Mouse (Mus musculus): ENCODE data around the gene Rpl18a. TPM values are rescaled to one million over a fixed set of nuclear protein-coding genes. Genes with fewer than 3 reads are reported as not detected.

Gene Rpl18a
- polyA plus RNA-seq, 1 experiment from 2014 or later = 4,170 TPM

- 0 out of 2 replicates have a peak, but pooled peaks cover 2% of the 10 kb centered on the region for H3K27me3 ChIP-seq (replicated peaks)
- WGBS = 93% methylated on average over 13 of the region's 13 CpGs
- H3K4me1 ChIP-seq (replicated peaks) = peaks cover 9% of the 10 kb centered on the region; the same call in 1 of the 2 replicates
- H3K4me2 ChIP-seq (replicated peaks) = no peak overlapping the region
- H3K4me3 ChIP-seq (replicated peaks) = no peak overlapping the region
- no peak for ATAC-seq
- no peaks in the 10 kb centered on the region for H3K36me3 ChIP-seq
- no peak overlapping the region for H3K27ac ChIP-seq
- H3K9ac ChIP-seq = no peak overlapping the region
- no peaks in the 10 kb centered on the region for H3K9me3 ChIP-seq
Observed at GRCm38 (mm10) chr8:70874441-70874840, 22.8 kb downstream of the Rpl18a start.

GRCm38 (mm10) chr8:70873364-70873985 lies 23.7 kb downstream of the Rpl18a start, which contains the start of gene Ccdc124:
Ccdc124 (minus strand) TSS chr8:70873935.
- peak within 1 kb of the TSS; percentile 69 for H3K9ac ChIP-seq
- H3K4me2 ChIP-seq (replicated peaks) = peak within 1 kb of the TSS; percentile 83
- peak within 1 kb of the TSS; percentile 83 for H3K4me3 ChIP-seq (replicated peaks)
- under 1% methylated on average over 46 of the region's 46 CpGs for WGBS
- H3K9me3 ChIP-seq = no peaks in the 10 kb centered on the region
- peak; percentile 92 for ATAC-seq
- peak within 1 kb of the TSS; percentile 71 for H3K27ac ChIP-seq
- H3K4me1 ChIP-seq (replicated peaks) = peaks cover 18% of the 10 kb centered on the region
- H3K27me3 ChIP-seq (replicated peaks) = no peaks in the 10 kb centered on the region
- no peaks in the 10 kb centered on the region for H3K36me3 ChIP-seq

- no peak for ATAC-seq
Observed at GRCm38 (mm10) chr8:70872643-70873363, 24.4 kb downstream of the Rpl18a start.

GRCm38 (mm10) chr8:70871195-70871807 lies 25.9 kb downstream of the Rpl18a start:
- Histone ChIP-seq H3K36me3 (no peaks in the 10 kb centered on the region), H3K4me2 (replicated peaks) (no peak overlapping the region), H3K4me3 (replicated peaks) (no peak overlapping the region), H3K27ac (no peak overlapping the region), H3K27me3 (replicated peaks) (no peaks in the 10 kb centered on the region), H3K9ac (no peak overlapping the region), H3K9me3 (no peaks in the 10 kb centered on the region), H3K4me1 (replicated peaks) (peaks cover 25% of the 10 kb centered on the region)
- no peak for ATAC-seq
- 82% methylated on average over 5 of the region's 5 CpGs for WGBS

More at GRCm38 (mm10) chr8:70872643-70873363, 24.4 kb downstream of the Rpl18a start:
- H3K4me2 ChIP-seq (replicated peaks) = peak overlapping the region; percentile 83
- no peaks in the 10 kb centered on the region for H3K9me3 ChIP-seq
- H3K4me3 ChIP-seq (replicated peaks) = peak overlapping the region; percentile 83
- no peaks in the 10 kb centered on the region for H3K27me3 ChIP-seq (replicated peaks)
- H3K27ac ChIP-seq = peak overlapping the region; percentile 71
- 4% methylated on average over 31 of the region's 31 CpGs for WGBS
- no peaks in the 10 kb centered on the region for H3K36me3 ChIP-seq
- peak overlapping the region; percentile 69 for H3K9ac ChIP-seq
- peaks cover 24% of the 10 kb centered on the region for H3K4me1 ChIP-seq (replicated peaks)

GRCm38 (mm10) chr8:70869601-70870041 lies 27.6 kb downstream of the Rpl18a start:
- peak; percentile 14; the same call in 1 of the 2 replicates for ATAC-seq
- Histone ChIP-seq H3K4me3 (replicated peaks) (no peak overlapping the region), H3K4me1 (replicated peaks) (peaks cover 34% of the 10 kb centered on the region), H3K9me3 (no peaks in the 10 kb centered on the region), H3K27me3 (replicated peaks) (no peaks in the 10 kb centered on the region), H3K36me3 (no peaks in the 10 kb centered on the region), H3K9ac (no peak overlapping the region), H3K4me2 (replicated peaks) (no peak overlapping the region), H3K27ac (no peak overlapping the region)
- WGBS = 44% methylated on average over 16 of the region's 16 CpGs

GRCm38 (mm10) chr8:70869199-70869571 lies 28.0 kb downstream of the Rpl18a start:
- Histone ChIP-seq H3K9ac (peak overlapping the region; percentile 23), H3K27me3 (replicated peaks) (no peaks in the 10 kb centered on the region), H3K4me3 (replicated peaks) (no peak overlapping the region), H3K4me2 (replicated peaks) (peak overlapping the region; percentile 53), H3K9me3 (no peaks in the 10 kb centered on the region), H3K27ac (no peak overlapping the region), H3K36me3 (no peaks in the 10 kb centered on the region), H3K4me1 (replicated peaks) (peaks cover 38% of the 10 kb centered on the region)
- 39% methylated on average over 5 of the region's 5 CpGs for WGBS
- ATAC-seq = no peak

GRCm38 (mm10) chr8:70868559-70869198 lies 28.5 kb downstream of the Rpl18a start:
- WGBS = 21% methylated on average over 40 of the region's 40 CpGs
- peak overlapping the region; percentile 53 for H3K4me2 ChIP-seq (replicated peaks)
- H3K9ac ChIP-seq = peak overlapping the region; percentile 23
- 0 out of 2 replicates have a peak overlapping the region, but pooled peaks have one; percentile 19 for H3K4me3 ChIP-seq (replicated peaks)
- ATAC-seq = no peak
- no peak overlapping the region; the same call in 1 of the 2 replicates for H3K27ac ChIP-seq
- H3K27me3 ChIP-seq (replicated peaks) = no peaks in the 10 kb centered on the region; the same call in 1 of the 2 replicates
- H3K9me3 ChIP-seq = no peaks in the 10 kb centered on the region
- no peaks in the 10 kb centered on the region for H3K36me3 ChIP-seq
- peaks cover 43% of the 10 kb centered on the region for H3K4me1 ChIP-seq (replicated peaks)

GRCm38 (mm10) chr8:70866566-70866965 lies 30.6 kb downstream of the Rpl18a start:
- WGBS = 85% methylated on average over 7 of the region's 7 CpGs
- Histone ChIP-seq H3K9ac (no peak overlapping the region), H3K4me2 (replicated peaks) (no peak overlapping the region), H3K4me1 (replicated peaks) (peaks cover 53% of the 10 kb centered on the region), H3K4me3 (replicated peaks) (no peak overlapping the region), H3K9me3 (no peaks in the 10 kb centered on the region), H3K36me3 (no peaks in the 10 kb centered on the region), H3K27me3 (replicated peaks) (peaks cover 20% of the 10 kb centered on the region), H3K27ac (no peak overlapping the region)
- no peak for ATAC-seq

GRCm38 (mm10) chr8:70866001-70866520 lies 31.2 kb downstream of the Rpl18a start:
- Histone ChIP-seq H3K4me3 (replicated peaks) (peak overlapping the region; percentile 46), H3K27me3 (replicated peaks) (peaks cover 24% of the 10 kb centered on the region), H3K4me2 (replicated peaks) (peak overlapping the region; percentile 87), H3K9ac (peak overlapping the region; percentile 18; the same call in 1 of the 2 replicates), H3K36me3 (no peaks in the 10 kb centered on the region), H3K4me1 (replicated peaks) (peaks cover 53% of the 10 kb centered on the region), H3K9me3 (no peaks in the 10 kb centered on the region), H3K27ac (peak overlapping the region; percentile 64)
- peak; percentile 22 for ATAC-seq
- WGBS = 4% methylated on average over 12 of the region's 12 CpGs

GRCm38 (mm10) chr8:70865350-70866000 lies 31.7 kb downstream of the Rpl18a start:
- H3K4me1 ChIP-seq (replicated peaks) = peaks cover 53% of the 10 kb centered on the region
- peak overlapping the region; percentile 24 for H3K9ac ChIP-seq
- H3K9me3 ChIP-seq = no peaks in the 10 kb centered on the region
- WGBS = under 1% methylated on average over 46 of the region's 46 CpGs
- peak overlapping the region; percentile 46 for H3K4me3 ChIP-seq (replicated peaks)
- H3K27me3 ChIP-seq (replicated peaks) = peaks cover 24% of the 10 kb centered on the region
- H3K4me2 ChIP-seq (replicated peaks) = peak overlapping the region; percentile 87
- H3K27ac ChIP-seq = peak overlapping the region; percentile 65
- H3K36me3 ChIP-seq = no peaks in the 10 kb centered on the region
- peak; percentile 91 for ATAC-seq

- Histone ChIP-seq H3K4me2 (replicated peaks) (peak overlapping the region; percentile 87), H3K9ac (peak overlapping the region; percentile 24), H3K4me1 (replicated peaks) (peaks cover 52% of the 10 kb centered on the region), H3K36me3 (no peaks in the 10 kb centered on the region), H3K27me3 (replicated peaks) (peaks cover 24% of the 10 kb centered on the region), H3K27ac (peak overlapping the region; percentile 65), H3K9me3 (no peaks in the 10 kb centered on the region), H3K4me3 (replicated peaks) (peak overlapping the region; percentile 46)
- peak; percentile 11 for ATAC-seq
- WGBS = 3% methylated on average over 24 of the region's 24 CpGs
Observed at GRCm38 (mm10) chr8:70864712-70865221, 32.4 kb downstream of the Rpl18a start.

Measured in intestine, embryonic 15.5 days (tissue).